Mouse (Mus musculus) liver, embryonic 14.5 days (tissue): ENCODE results near the gene Slc25a4. TPM values are rescaled to one million over a fixed set of nuclear protein-coding genes. Genes with fewer than 3 reads are reported as not detected.

Experiments
- ATAC-seq: fragments of 200-750 bp; cut with Nextera tagmentation; 2 replicates; pipeline ENCODE4 v1.8.0; 2017; ENCODE audit warnings: moderate number of reproducible peaks, mild to moderate bottlenecking, moderate library complexity; ENCODE audit not compliant: insufficient read depth
- DNase-seq, 3 experiments: peaks; one replicate each; pipeline ENCODE4 v3.0.0-alpha.2; 2012 to 2013; ENCODE audit warnings: low read depth in 3 of 3, low spot score in 3 of 3
- H3K27ac ChIP-seq: fragments of 300-500 bp; sonication (generic); 2 replicates; pipeline ENCODE4 v1.5.1; 2014; ENCODE audit warnings: moderate library complexity, mild to moderate bottlenecking, control low read depth, inconsistent platforms
- H3K27me3 ChIP-seq: fragments of 300-500 bp; sonication (generic); 2 replicates; pipeline ENCODE4 v1.6.1; 2014; ENCODE audit warnings: mild to moderate bottlenecking, low read length, moderate library complexity; ENCODE audit not compliant: control insufficient read depth, insufficient read depth
- H3K36me3 ChIP-seq: fragments of 300-500 bp; sonication (generic); replicated peaks from 2 replicates; pipeline ENCODE4 v1.6.1; 2014; ENCODE audit warnings: low read depth; ENCODE audit not compliant: control insufficient read depth, insufficient read depth
- H3K4me1 ChIP-seq, 2 experiments: fragments of 200-500 bp in 1 of 2; fragments of 300-500 bp in 1 of 2; sonication (generic) in 1 of 2; replicated peaks; 2 replicates each; pipeline ENCODE4 v1.6.1; 2012 to 2014; ENCODE audit warnings: antibody characterized with exemption in 1 of 2, inconsistent platforms in 1 of 2, low read length in 1 of 2; ENCODE audit not compliant: control insufficient read depth in 2 of 2, insufficient read depth in 2 of 2
- H3K4me2 ChIP-seq: fragments of 300-500 bp; sonication (generic); 2 replicates; pipeline ENCODE4 v1.6.1; 2014; ENCODE audit warnings: low read depth, mild to moderate bottlenecking, control low read depth, moderate library complexity
- H3K4me3 ChIP-seq, 2 experiments: fragments of 200-500 bp in 1 of 2; fragments of 300-500 bp in 1 of 2; sonication (generic) in 1 of 2; 2 replicates each; pipeline ENCODE4 v1.5.1; 2012 to 2014; ENCODE audit warnings: low read depth in 2 of 2, low read length in 2 of 2, mild to moderate bottlenecking in 2 of 2, control low read depth in 1 of 2, inconsistent platforms in 1 of 2, moderate library complexity in 1 of 2; ENCODE audit not compliant: insufficient read depth in 1 of 2
- H3K9ac ChIP-seq: fragments of 300-500 bp; sonication (generic); replicated peaks from 2 replicates; pipeline ENCODE4 v1.6.1; 2014; ENCODE audit warnings: mild to moderate bottlenecking, control low read depth, moderate library complexity
- H3K9me3 ChIP-seq: fragments of 300-500 bp; sonication (generic); 2 replicates; pipeline ENCODE4 v1.6.1; 2016; ENCODE audit warnings: low read length, mixed read lengths; ENCODE audit not compliant: control insufficient read depth
- CTCF ChIP-seq: IDR thresholded peaks from 2 replicates; pipeline ENCODE4 v1.5.1; 2016; ENCODE audit warnings: antibody characterized with exemption, low read depth, control low read depth
- EP300 ChIP-seq: IDR thresholded peaks from 2 replicates; pipeline ENCODE4 v1.6.1; 2016; ENCODE audit warnings: antibody characterized with exemption, low read depth
- WGBS: fragments of 180-500 bp; shearing (Covaris S2); extraction: QIAGEN DNeasy Blood & Tissue Kit; methylation state at CpG from one replicate; pipeline ENCODE4 v1.1.7; 2014; ENCODE audit not compliant: insufficient replicate concordance; 5-methylcytosine and 5-hydroxymethylcytosine counted together
- polyA plus RNA-seq, 2 experiments: library from polyadenylated mRNA; depleted of rRNA in 1 of 2; stranded (reverse) in 1 of 2; unstranded in 1 of 2; fragments of >200 nt; fragmentation: Nextera tagmentation in 1 of 2; extraction: Ambion mirVana in 1 of 2; gene quantifications; 2 replicates each; pipeline versions ENCODE4 v1.2.1 to v1.2.3; 2012 to 2014

The Slc25a4 gene
- polyA plus RNA-seq, 2 experiments = 51.4 to 83.1 TPM

DNA sequence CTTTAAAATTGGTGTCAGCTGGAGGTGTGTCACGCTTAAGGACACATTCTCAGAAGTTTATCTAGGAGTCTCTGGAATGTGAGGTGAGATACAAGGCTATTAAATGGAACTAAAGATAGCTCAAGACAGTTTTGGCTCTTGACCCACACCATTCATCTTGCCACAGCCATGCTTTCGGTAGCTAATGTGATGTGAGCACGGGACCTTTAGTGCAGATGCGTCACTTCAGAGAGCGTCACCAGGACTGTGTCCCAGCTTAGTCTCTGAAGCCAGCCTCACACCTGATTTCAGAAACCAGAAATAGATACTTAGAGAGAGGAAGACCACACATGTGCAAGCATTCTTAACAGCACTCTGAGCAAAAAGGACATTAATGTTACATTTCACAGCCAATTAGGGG is 15.5 kb upstream of the Slc25a4 start:
- TF ChIP-seq EP300 (no peak), CTCF (no peak)

DNA sequence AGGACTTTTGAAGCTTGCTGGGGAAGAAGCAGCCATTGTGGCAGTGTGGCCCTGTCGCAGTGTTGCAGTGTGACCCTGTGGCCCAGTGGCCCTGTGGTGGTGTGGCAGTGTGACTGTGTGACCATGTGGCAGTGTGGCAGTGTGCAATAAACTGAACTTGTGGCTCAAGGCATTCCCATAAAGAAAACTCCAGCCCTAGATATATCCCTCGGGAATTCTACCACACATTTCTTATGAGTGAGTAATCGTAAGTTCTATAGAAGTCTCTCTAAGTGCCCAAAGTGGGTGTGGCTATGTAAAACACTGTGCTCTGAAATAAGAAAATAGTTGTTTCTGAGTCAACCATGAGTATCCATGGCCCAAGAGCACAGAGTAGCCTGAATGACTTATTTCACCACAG is 14.4 kb upstream of the Slc25a4 start:
- Histone ChIP-seq H3K4me2 (no peak overlapping the region), H3K9me3 (no peaks in the 10 kb centered on the region), H3K27me3 (no peaks in the 10 kb centered on the region), H3K4me1 (no peaks in the 10 kb centered on the region), H3K4me3 (no peak overlapping the region), H3K27ac (no peak overlapping the region), H3K9ac (no peak overlapping the region), H3K36me3 (no peaks in the 10 kb centered on the region)
- no peak for ATAC-seq
- DNase-seq = no peak
- TF ChIP-seq CTCF (no peak), EP300 (no peak)
- WGBS = 60% methylated on average over 3 of the region's 3 CpGs

More for the DNA sequence above, 15.5 kb upstream of the Slc25a4 start:
- H3K9ac ChIP-seq = no peak overlapping the region
- H3K36me3 ChIP-seq = no peaks in the 10 kb centered on the region
- no peak overlapping the region for H3K27ac ChIP-seq
- H3K27me3 ChIP-seq = no peaks in the 10 kb centered on the region
- WGBS = 81% methylated on average over 5 of the region's 5 CpGs
- H3K4me3 ChIP-seq = no peak overlapping the region
- no peaks in the 10 kb centered on the region for H3K9me3 ChIP-seq
- no peak overlapping the region for H3K4me2 ChIP-seq
- no peak for DNase-seq
- ATAC-seq = no peak
- H3K4me1 ChIP-seq = no peaks in the 10 kb centered on the region

DNA sequence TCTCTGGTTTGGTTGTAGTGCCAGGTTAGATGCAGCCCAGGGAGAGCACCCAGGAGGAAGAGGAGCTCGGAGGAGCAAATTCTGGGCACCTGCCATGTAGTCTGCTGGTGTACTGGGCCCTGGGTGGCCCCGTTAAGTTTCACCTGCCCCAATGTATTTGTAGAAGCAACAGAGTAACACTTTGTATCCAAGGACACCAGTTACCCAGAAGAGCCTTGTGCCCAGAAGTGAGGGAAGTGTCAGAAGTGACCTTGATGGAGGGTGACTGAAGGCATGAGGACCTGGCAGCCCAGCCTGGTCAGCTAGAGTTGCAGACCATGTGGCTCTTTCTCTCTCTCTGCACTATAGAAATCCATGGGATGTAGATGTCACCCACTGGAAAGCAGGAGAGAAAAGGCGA is 9.5 kb upstream of the Slc25a4 start:
- 46% methylated on average over 3 of the region's 3 CpGs for WGBS
- DNase-seq (no peak), ATAC-seq (no peak)
- no peak overlapping the region for H3K4me2 ChIP-seq
- H3K27ac ChIP-seq = no peak overlapping the region
- TF ChIP-seq CTCF (no peak), EP300 (no peak)
- H3K36me3 ChIP-seq = no peaks in the 10 kb centered on the region
- 0 out of 4 replicates have a peak, but pooled peaks cover 0 to 2% of the 10 kb centered on the region in 2 experiments for H3K4me1 ChIP-seq
- no peak overlapping the region for H3K4me3 ChIP-seq
- H3K9me3 ChIP-seq = no peaks in the 10 kb centered on the region
- no peaks in the 10 kb centered on the region for H3K27me3 ChIP-seq
- H3K9ac ChIP-seq = no peak overlapping the region

DNA sequence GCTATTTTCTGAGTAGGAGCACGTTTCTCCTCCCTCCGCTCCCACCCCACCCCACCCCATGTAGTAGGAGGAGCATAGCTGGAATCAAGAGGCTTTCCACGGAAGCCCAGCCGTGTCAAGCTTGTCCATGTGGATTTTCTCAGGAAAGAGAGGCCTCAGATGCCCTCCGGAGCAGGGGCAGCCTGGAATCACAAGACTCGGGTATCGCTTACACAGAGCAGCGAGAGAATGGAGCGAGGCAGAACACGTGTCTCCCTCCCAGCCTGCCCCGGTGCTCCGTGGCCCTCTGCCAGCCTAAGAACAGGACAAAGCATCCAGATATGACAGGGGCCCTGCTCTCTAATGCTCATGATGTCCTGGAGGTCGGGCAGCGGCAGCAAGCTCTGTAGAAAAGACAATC is 5.8 kb upstream of the Slc25a4 start:
- H3K27ac ChIP-seq = no peak overlapping the region
- ATAC-seq (peak; percentile 53; the same call in 1 of the 2 replicates), DNase-seq (no peak)
- no peaks in the 10 kb centered on the region for H3K9me3 ChIP-seq
- H3K9ac ChIP-seq = no peak overlapping the region; the same call in 1 of the 2 replicates
- WGBS = 9% methylated on average over 14 of the region's 14 CpGs
- H3K27me3 ChIP-seq = no peaks in the 10 kb centered on the region
- peaks cover 0 to 7% of the 10 kb centered on the region in 2 experiments; a peak in 2 of 4 replicates for H3K4me1 ChIP-seq
- no peaks in the 10 kb centered on the region for H3K36me3 ChIP-seq
- peak overlapping the region; percentile 66 for H3K4me2 ChIP-seq
- H3K4me3 ChIP-seq = peak overlapping the region; percentile 41 to 46
- no peak for TF ChIP-seq CTCF
- no peak for TF ChIP-seq EP300

DNA sequence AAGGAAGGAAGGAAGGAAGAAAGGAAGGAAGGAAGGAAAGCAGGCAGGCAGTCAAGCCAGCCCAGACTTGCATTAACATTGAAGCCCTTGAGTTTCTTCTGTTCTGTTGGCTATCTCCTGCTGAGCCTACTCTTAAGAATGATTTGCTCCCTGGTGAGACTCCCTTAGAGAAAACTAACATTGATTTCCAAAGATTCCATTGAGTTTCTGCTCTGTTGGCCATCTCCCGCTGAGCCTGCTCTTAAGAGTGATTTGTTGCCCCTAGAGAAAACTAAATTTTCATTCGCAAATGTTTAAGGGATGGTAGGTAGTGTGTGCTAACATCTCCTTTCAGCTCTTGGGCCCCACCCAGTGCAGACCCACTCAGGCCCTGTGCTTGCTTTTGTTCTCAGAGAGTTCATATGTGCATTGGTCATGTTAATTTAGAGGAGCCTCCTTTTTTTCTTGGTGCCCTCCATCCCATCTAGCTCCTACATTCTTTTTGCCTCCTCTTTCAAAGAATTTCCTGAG is 2.9 kb upstream of the Slc25a4 start:
- no peak for ATAC-seq
- Histone ChIP-seq H3K4me1 (peaks cover 0 to 14% of the 10 kb centered on the region in 2 experiments; a peak in 3 of 4 replicates), H3K27ac (no peak overlapping the region), H3K4me3 (no peak overlapping the region), H3K4me2 (no peak overlapping the region), H3K9me3 (no peaks in the 10 kb centered on the region), H3K9ac (no peak overlapping the region), H3K27me3 (no peaks in the 10 kb centered on the region), H3K36me3 (no peaks in the 10 kb centered on the region)
- no peak for DNase-seq
- TF ChIP-seq CTCF (no peak), EP300 (no peak)
- 48% methylated on average over 2 of the region's 2 CpGs for WGBS
